Mouse (Mus musculus) natural killer cell, adult 2 months (primary cell): ENCODE results near the gene Hmx1.

Source experiments
- DNase-seq, 2 experiments: peaks; one replicate each; pipeline ENCODE4 v3.0.0; 2022; ENCODE audit warnings: low spot score in 2 of 2

Gene Hmx1

DNA sequence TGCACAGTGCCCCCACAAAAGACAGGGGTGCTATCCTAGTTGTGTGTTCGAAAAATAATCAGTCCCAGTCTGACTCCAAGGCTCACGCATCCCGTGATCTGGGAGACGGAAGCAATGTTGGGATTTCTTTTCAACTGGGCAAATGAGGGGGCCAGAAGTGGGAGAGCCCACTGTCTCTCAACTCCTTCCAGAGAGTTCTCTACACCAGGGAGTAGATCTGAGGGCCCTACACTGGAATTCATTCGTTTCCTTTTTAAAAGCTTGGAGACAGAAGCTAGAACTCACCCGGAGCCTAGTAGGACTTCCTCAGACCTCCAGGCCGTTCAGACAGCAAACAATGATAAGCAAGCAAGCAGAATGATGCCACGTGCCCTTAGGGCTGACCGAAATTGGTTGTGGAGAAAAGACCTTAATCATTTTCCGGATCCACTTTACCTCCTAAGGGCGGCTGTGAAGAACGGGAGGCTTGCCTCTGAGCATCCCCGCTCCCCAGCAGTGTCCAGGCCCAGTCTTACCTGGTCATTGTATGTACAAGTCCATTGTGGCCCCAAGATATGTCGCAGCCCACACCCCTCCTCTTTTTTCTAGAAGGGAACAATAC, 9.5 kb downstream of the Hmx1 start:
- DNase-seq = no peak

DNA sequence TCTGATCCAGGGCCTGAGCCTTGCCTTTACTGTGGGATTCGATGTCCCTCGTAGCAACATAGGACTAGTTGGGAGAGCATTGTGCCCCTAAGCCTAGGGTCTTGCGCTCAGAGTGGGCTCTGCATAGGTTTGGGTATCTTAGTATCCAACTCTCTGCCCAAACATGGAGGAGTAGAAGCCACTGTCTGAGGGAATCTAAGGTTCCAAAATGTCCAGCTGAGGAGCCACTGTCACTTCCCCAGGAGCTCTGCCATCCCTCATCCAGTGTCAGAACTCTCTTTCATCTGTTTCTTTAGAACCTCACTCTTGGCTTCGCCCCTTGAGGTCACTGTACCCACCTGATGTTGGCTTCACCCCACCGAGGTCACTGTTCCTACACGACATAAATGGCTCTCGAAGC, 10.2 kb downstream of the Hmx1 start:
- DNase-seq = no peak

DNA sequence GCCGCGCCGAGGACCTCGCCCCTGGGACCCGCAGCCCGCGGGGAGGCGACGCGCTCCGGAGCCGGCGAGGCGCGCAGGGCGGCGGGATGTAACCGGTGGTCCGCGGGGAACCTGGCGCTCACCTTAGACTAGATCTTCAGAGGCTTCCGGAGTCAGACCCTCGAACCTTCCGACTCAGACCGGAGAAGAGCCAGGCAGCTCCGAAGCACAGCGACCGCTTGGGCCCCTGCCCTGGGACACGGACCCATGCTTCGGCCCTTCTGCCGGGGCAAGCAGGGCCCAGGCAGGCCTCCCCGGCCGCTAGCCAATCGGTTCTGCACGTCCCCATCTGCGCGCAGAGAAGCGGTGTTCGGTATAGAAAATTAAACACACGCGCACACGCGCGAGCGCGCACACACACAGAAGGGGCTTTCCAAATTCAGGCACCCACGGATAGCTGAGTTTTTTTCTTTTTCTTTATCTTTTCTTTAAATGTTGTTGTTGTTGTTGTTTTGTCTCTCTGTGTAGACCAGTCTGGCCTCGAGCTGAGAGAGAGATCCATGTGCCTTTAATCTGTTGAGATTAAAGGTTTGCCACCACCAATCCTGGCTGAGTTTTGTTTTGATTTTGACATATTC, 10.9 kb downstream of the Hmx1 start:
- no peak for DNase-seq

DNA sequence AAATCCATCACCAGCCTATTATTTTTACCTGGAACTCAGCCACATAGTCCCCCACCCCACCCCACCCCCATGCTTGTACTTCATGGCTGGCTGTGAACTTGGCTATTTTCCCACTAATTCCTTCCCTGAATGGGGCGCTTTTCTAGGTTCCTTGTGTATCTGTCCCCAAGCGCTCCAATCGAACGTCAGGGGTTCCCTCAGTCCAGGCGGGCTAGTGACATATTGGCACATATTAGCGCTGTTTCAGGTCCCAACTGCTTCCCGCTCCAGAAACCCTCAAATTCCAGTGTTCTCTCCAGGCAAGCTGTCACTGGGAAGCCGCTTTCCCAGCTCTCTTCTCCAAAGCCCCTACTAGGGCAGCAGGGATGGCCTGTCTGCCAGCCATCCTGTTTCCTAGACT, 12.3 kb downstream of the Hmx1 start:
- DNase-seq = no peak

DNA sequence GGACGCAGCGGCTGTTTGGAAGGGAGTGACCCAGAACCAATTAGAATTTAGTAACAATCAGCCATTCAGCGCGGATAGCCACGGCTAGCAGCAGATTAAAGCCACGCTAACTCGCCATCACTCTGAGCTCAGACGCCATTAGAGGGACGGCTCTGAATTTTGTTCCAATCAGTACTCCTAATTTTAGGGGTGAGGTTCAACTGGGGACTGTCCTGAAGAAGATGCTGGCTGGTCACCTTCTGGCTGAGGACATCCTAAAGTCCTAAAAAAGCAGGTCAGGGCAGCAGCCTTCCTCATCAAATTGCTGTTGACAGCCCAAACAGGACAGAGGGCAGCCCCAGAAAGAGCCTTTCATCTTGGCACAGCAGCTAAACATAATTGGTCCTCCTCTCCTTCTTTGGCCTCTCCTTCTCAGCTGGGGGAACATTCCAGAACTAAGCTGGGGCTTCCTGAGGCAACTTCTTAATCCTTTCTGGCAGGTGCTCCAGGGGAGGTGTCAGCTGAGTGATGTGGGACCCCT, 18.6 kb downstream of the Hmx1 start:
- no peak for DNase-seq

DNA sequence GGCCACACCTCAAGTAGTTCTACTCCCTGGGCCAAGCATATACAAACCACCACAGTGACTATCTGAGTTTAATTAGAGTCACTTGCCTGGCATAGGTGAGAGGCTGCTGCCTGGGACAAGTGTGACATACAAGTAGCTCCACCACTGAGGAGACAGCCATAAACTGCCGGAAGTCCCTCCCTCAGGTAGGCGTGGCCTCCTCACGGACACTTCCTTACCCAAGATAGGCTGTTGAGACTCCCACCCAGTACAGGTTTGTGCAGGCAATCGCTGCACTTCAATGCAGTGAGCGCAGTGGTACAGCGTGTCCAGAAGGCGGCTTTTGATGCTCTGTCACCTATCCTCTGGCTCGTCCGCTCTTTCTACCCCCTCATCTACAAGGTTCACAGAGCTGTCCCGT, 22.1 kb downstream of the Hmx1 start:
- no peak for DNase-seq

DNA sequence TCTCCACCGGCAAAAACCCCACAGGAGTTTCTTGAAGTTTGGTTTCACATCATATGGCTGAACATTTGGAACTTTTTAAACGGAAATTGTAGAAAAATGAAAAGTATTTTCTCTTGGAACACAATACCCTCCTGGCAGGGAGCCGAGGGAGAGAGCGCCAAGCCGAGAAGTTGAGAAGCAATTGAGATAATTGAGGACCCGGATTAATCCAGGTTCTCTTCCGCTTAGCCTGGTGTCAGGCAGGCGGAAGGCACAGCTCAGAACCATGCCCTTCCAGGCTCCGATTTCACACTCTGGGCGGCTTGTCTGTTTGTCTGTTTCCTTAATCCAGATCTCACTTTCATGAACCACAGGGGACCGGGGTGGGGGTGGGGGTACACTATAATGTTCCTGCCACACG, 23.9 kb downstream of the Hmx1 start:
- DNase-seq = no peak

DNA sequence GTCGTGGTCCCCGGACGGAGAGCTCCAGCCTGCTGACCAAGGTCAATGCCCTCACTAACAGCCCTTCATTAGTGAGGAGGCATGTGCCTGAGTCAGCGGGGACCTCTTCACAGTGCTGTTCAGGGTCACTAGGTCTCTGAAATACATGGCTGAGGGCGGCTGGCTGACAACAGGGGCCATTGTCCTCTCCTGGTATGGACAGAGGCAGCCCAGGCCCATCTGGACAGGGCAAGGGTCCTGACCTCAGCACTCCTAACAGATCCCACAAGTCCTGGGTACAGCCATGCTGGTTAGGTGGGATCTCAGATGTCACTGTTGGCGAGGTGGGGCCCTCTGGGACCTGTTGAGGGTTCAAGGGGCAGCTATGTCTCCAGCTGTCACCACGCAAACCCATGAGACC, 28.8 kb downstream of the Hmx1 start:
- no peak for DNase-seq

DNA sequence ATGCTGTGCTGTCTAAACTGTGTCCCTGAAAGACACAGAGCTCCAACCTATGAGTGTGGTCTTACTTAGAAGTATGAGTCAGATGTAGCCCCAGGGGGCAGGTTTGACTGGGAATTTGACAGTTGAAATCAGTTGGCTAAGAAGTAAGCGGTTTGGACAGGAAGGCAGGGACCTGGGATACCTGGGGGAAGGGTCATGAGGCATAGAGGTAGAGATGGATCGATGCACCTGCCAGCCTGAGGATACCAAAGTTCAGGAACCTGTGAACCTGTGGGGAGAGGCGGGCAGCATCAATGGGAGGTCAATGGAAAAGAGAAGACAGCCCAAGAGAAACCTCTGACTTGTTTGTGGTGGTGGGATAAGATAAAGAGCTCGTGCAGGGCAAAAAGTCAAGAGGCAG, 32.7 kb downstream of the Hmx1 start:
- DNase-seq = no peak

DNA sequence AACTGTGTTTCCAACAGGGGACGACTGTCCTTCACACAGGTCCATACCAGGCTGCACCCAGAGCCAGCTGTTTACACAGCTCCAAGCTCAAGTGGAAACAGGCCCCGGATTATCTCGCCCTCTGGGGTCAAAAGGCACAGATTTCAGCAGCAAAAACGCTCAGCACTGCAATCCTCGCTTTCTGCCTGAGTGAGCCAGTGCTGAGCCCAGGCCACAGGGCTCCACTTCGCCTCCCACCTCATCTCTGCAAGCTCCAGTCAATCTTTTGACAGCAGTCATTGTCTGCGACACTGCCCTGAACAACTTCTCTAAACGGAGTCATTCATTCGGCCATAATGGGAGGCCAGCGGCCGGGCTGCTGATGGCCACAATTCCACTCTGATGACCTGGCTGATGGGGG, 36.3 kb downstream of the Hmx1 start:
- DNase-seq = no peak

DNA sequence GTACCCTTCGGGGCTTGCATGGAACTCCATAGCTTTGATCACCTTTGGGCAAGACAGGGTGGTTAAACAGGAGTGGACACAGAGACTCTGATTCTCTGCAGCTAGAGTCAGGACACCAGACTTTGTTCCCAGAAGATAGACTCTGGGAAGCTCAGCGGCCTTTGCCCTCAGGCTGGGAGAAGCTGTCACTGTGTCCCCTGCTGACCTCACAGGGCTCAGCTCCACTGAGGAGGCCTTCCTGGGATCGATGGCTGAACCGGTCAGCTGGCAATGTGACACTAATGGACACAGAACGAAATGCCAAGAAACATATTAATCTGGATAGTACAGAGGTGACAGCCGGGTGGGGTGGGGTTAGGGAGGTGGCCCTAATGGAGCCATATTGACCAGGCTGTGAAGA, 39.0 kb downstream of the Hmx1 start:
- no peak for DNase-seq

DNA sequence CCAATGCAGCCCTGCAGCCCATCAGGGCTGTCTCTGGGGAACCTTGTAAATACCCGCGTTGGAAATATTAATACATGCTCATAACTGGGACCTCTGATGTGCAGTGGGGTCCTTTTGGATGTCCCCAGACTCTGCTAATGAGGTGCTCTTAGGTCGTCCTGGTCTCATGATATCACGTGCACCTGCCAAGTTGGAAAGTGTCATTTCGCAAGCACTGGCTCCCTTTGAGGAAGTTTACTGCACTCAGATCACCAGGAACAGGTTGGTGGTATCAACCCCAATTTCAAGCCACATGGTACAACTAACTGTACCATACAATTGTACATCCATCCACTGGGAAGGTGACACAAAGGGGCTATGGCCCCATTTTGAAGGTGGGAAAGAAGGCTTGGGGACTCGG, 39.5 kb downstream of the Hmx1 start:
- no peak for DNase-seq

DNA sequence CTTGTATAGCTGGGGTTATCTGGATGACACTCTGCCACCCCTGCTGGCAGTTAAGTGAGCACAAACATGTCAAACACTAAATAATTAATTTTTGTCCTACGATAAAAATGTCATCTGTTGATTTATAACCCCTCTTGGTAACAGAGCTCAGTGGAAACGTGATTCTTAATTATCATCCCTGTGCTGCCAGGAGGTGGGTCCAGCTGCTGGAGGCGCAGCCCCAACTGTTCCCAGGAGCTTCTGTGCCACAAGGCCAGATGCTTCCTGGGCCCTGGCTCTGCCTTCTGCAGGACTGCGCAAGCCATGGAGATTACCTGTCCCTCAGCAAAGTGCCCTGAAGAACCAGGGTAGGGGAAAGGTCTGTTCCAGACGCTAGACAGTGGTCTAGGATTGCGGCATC, 43.2 kb downstream of the Hmx1 start:
- no peak for DNase-seq

DNA sequence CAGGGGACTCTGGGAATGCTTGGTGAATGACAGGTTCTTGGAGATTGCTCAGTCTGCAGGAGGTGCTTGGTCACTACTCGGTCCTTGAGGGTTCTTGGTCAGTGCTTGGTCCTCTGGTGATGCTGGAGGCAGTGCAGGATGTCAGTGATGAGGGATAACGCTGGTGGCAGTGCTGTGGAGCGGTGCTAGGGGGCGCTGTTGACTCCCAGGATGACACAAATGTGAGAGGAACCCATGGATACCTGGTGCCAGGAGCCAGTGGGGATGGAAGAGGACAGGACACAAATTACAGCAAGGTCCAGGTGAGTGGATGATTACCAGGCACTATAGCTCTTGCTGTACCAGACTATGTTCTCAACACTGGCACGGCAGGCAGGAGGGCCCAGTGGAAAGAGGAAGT, 45.1 kb downstream of the Hmx1 start:
- no peak for DNase-seq

DNA sequence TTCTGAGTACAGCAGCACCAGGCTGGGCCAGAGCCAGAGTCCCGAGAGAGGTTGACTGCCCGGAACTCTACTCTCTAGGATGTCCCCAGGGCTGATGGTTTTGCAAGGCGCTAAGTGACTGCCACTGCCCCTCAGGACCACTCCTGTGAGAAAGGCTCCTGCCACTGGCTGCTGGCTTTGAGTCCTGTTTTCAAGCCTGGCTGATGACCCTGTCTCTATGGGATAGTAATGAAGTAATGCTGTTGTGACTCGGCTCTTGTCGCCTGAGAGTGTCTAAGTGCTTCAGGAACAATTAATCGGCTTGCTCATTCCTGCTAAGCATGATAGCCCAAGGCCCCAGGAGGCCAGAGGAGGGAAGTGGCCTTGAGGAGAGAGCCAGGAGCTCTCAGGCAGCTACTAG, 45.8 kb downstream of the Hmx1 start:
- no peak for DNase-seq

DNA sequence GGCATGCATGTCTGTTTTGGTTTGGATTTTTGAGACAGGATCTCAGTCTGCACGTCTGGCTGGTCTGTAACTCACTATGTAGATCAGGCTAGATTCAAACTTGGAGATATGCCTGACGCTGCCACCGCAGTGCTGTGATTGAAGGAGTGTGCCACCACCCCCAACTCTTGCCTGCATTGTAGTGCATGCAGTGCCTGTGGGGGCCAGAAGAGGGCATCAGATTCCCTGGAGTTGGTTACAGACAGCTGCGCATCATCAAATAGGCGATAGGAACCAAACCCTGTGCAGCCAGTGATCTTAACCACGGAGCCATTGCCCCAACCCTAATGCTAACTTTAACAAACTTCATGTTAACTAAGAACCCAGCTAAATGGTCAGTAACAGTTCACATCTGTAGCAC, 49.9 kb downstream of the Hmx1 start:
- no peak for DNase-seq

DNA sequence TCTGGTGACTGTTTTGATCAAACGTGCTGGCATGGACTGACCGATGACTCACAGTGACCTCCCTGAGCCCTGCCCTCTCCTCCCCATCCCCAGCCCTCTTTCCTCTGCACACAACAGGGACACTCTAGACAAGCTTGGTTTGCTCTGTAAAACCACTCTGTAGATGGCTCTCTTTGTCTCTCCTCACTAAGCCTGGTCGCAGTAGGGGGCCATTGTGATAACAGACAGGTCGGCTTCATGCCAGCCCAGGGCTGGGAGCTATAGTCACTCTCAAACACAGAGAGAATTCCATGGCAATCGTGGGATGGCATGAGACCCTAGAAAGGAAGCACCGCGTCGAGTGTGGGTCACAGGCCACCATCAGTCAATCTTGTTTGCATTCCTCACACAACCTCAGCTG, 51.6 kb downstream of the Hmx1 start:
- DNase-seq = no peak

DNA sequence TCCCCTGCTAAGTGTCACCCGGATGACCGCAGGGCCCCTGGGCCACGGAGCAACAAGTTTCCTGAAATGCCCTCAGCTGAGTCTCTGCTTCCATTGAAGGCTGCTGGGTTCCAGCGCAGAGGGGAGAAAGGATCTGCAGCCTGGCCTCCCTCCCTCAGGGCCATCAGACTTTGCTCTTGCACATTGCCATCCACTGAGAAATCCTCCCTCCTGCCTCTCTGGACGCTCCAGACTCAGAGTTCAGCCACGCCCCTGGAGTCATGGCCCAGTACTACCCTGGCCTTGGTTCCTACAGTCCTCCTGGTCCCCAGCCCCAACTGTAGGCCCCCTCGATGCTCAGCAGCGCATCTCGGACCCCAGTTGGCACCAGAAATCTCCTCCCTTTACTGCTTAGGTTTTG, 52.5 kb downstream of the Hmx1 start:
- DNase-seq = no peak

DNA sequence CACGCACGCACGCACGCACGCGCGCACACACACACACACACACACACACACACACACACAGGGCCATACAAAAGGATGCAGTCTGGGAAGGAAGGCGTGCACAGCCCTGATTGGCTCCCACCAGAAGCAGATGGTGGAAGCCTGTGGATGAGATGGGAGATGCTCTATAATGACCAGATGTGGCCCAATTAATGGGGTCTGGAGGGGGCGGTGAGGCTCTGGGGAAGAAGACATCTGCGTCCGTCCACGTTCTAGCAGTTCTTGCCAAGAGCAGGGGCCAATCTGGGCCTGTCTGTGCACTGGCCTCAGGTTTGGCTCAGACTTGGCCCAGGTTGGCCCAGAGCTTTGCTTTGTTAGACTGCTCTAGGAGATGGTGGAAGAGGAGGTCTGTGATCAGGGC, 55.8 kb downstream of the Hmx1 start:
- no peak for DNase-seq

DNA sequence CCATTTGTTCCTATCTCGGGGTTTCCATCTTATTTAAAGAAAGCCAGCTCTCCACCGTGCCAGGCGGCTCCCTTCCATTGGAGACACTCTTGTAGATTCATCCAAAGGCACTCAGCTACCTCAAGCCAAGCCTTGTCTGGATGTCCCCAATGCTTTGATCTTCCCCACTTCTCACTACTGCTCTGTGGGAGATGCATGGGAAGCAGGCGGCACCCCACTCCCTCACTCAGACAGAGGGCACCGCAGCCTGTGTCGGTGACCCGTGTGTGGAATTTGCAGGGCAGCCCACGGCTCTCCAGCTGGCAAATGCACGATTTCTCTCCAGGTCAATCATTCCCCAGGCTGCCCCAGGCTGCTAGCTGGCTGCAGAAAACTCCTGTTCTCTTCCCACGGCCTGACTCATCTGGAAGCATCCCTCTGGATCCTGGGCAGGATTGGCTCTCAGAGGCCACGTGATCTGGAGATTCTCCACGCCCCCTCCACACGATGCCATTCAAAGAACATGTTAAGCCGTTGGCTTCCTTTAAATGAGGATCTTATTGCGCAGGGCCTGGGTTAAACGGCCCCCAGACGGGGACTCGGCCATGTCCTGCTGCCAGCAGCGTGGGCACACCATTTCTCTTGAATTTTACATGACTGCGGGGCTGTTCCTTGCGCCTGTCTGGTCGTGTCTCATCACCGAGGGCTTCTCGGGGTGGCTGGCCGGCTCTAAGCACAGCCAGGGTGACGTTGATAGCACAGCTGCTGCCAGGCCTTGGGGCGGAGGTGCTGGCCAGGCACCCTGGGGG, 58.9 kb downstream of the Hmx1 start:
- DNase-seq = no peak
